Mouse (Mus musculus) lung, adult 2 months (tissue): Measurements from ENCODE around the gene Ssc4d.

Experiments used
- CTCF ChIP-seq: fragments of 200-500 bp; IDR thresholded peaks from 2 replicates; pipeline ENCODE4 v1.5.1; 2011; ENCODE audit warnings: mild to moderate bottlenecking, low read length, control low read depth; ENCODE audit not compliant: insufficient read depth
- POLR2A ChIP-seq: fragments of 200-500 bp; IDR thresholded peaks from 2 replicates; pipeline ENCODE4 v1.6.1; 2011; ENCODE audit warnings: low read depth, mild to moderate bottlenecking, control low read depth, low read length, borderline replicate concordance; ENCODE audit errors: extremely low read depth

GRCm38 (mm10) chr5:135919902-135920301 is 54.4 kb downstream of the Ssc4d start:
- TF ChIP-seq POLR2A = no peak
- no peak for TF ChIP-seq CTCF
